Mouse (Mus musculus): Measurements from ENCODE around the gene Dlg4. TPM values are rescaled to one million over a fixed set of nuclear protein-coding genes. Genes with fewer than 3 reads are reported as not detected.
A peak's percentile ranks its signal among the peaks of the same experiment; 100 is the strongest.

Gene Dlg4
- polyA plus RNA-seq, 1 experiment from 2014 or later = 29.8 TPM

DNA sequence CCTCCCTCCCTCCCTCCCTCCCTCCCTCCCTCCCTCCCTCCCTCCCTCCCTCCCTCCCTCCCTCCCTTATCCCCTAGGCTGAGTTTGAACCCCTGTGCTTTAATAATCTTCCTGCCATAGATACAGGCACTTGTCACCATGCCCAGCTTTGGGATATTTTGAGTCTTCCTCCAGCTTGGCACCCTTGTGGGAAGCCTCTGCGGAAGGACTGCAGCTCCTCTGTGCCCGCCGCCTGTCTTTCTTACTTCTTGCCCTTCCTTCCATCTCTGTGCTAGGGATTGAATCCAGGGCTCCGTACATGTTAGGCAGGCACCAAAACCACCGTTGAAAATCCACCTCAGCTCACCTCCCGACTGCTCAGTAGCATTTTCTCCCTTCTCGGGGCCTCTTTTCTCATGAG lies 23.4 kb downstream of the Dlg4 start:
- no peaks in the 10 kb centered on the region for H3K27me3 ChIP-seq
- no peak overlapping the region for H3K27ac ChIP-seq (replicated peaks)
- WGBS = 90% methylated on average over 7 of the region's 7 CpGs
- H3K9me3 ChIP-seq = no peaks in the 10 kb centered on the region
- H3K4me2 ChIP-seq (replicated peaks) = no peak overlapping the region
- H3K9ac ChIP-seq (replicated peaks) = no peak overlapping the region
- H3K4me1 ChIP-seq = no peaks in the 10 kb centered on the region
- ATAC-seq (replicated peaks) = no peak
- H3K4me3 ChIP-seq = no peak overlapping the region
- H3K36me3 ChIP-seq = peaks cover 56% of the 10 kb centered on the region

DNA sequence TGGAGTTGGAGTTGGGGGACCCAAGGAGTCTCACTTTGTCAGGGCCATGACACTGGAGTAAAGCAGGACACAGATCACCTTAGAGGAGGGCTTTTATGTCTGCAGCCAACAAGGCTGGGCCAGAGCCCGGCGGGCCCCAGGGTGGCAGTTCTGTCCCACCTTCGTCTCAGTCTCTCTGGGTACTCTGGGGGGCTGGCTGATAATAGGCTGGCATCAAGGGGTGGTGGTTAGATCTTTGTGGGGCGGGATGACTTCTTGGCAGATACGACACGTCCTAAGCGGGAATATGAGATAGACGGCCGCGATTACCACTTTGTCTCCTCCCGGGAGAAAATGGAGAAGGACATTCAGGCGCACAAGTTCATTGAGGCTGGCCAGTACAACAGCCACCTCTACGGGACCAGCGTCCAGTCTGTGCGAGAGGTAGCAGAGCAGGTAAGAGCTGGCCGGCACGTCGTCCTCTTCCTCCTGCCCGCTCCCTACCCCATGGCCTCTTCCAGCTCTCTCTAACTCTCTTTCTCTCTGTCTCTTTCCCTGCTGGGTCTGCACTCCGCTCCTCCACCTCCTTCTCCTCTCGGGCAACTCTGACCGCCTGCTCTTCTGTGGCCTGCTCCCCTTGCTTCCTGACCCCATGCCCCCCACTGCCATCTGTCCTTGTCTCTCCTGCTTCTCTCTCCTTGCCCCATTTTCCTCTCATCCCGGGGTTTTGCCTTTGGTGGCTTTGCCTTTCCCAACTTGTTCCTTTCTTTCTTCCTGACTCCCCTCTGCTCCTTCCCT lies 25.8 kb downstream of the Dlg4 start:
- no peaks in the 10 kb centered on the region for H3K9me3 ChIP-seq
- WGBS = 91% methylated on average over 23 of the region's 23 CpGs
- no peak for ATAC-seq (replicated peaks)
- no peaks in the 10 kb centered on the region for H3K27me3 ChIP-seq
- no peak overlapping the region for H3K4me2 ChIP-seq (replicated peaks)
- no peak overlapping the region for H3K27ac ChIP-seq (replicated peaks)
- no peaks in the 10 kb centered on the region for H3K4me1 ChIP-seq
- no peak overlapping the region for H3K4me3 ChIP-seq
- peaks cover 60% of the 10 kb centered on the region for H3K36me3 ChIP-seq
- H3K9ac ChIP-seq (replicated peaks) = no peak overlapping the region

DNA sequence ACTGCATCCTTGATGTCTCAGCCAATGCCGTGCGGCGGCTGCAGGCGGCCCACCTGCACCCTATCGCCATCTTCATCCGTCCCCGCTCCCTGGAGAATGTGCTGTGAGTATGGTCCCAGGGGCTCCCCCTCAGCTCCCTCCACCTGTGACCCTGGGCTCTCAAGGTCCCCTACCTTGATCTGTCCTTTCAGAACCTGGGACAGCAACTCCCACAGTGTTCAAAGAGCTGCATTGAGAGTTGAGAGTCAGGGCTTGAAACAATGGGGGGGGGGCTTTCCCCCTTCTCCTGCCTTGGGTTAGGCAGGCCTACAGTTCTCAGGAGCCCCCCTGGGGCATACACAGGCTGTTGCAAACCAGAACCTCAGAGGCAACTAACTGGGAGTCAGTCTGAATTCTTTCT lies 26.9 kb downstream of the Dlg4 start:
- Histone ChIP-seq H3K4me1 (no peaks in the 10 kb centered on the region), H3K9ac (replicated peaks) (no peak overlapping the region), H3K4me2 (replicated peaks) (no peak overlapping the region), H3K36me3 (peaks cover 53% of the 10 kb centered on the region), H3K4me3 (no peak overlapping the region), H3K9me3 (no peaks in the 10 kb centered on the region), H3K27ac (replicated peaks) (0 out of 2 replicates have a peak overlapping the region, but pooled peaks have one; percentile 19), H3K27me3 (no peaks in the 10 kb centered on the region)
- no peak for ATAC-seq (replicated peaks)
- 83% methylated on average over 7 of the region's 7 CpGs for WGBS

DNA sequence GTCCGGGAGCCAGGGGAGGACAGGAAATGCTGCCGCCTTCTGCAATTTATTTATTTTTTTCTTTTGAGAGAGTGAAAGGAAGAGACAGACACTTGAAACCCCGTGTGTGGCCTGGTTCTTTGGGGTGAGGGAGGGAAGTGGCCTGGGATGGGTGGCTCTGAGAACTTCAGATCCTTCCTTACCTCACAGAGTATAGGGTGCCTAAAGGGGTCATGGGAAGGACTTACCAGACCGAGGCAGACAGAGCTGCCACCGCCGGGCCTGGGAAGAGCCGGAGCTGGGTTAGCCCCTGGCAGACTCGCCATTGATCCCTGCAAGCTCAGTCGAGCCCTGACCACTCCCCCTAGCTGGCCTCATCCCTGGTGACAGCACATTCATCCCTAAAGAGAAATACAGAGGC lies 28.7 kb downstream of the Dlg4 start:
- no peaks in the 10 kb centered on the region for H3K4me1 ChIP-seq
- H3K27ac ChIP-seq (replicated peaks) = no peak overlapping the region
- H3K4me2 ChIP-seq (replicated peaks) = no peak overlapping the region
- H3K36me3 ChIP-seq = peaks cover 39% of the 10 kb centered on the region
- no peak overlapping the region for H3K9ac ChIP-seq (replicated peaks)
- WGBS = 37% methylated on average over 9 of the region's 9 CpGs
- no peaks in the 10 kb centered on the region for H3K27me3 ChIP-seq
- ATAC-seq (replicated peaks) = no peak
- H3K4me3 ChIP-seq = no peak overlapping the region
- no peaks in the 10 kb centered on the region for H3K9me3 ChIP-seq

DNA sequence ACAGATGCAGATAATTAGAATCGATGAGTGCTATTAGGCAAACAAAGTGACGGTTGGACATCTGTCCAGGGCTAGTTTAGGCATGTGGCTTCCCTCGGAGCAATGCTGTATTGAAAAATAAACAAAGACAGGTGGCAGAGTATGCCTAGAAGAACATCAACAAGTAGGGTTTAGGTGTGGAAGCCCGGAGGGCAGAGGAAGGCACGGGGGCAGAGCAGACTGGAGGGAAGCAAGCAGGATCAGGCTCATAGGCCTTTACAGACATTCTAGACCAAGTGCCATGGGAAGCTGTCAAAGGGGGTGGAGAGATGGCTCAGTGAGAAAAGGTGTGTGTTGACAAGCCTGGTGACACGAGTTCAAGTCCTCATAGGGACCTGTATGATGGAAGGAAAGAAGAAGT lies 32.6 kb downstream of the Dlg4 start:
- Histone ChIP-seq H3K36me3 (peaks cover 10% of the 10 kb centered on the region), H3K9me3 (no peaks in the 10 kb centered on the region), H3K4me3 (no peak overlapping the region), H3K27ac (replicated peaks) (no peak overlapping the region), H3K9ac (replicated peaks) (no peak overlapping the region), H3K4me2 (replicated peaks) (no peak overlapping the region), H3K27me3 (no peaks in the 10 kb centered on the region), H3K4me1 (no peaks in the 10 kb centered on the region)
- 58% methylated on average over 6 of the region's 6 CpGs for WGBS
- ATAC-seq (replicated peaks) = no peak

DNA sequence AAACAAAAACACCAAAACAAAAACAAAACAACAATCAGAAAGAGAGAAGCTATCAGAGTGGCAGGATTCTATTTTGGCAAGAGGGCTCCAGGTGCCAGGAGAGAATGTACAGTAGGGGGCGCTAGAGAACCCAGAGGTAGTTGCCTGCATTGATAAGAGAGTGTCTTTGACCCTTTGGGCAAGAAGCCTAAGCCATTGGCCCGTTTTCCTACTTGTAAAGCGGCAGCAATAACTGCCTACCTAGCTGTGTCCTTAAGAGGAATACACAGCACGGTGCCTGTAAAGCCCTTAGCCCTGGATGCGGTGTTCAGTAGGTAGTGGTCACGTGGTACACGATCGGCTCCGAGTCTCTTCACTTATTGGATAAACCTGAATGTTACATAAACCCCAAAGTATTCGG lies 33.1 kb downstream of the Dlg4 start:
- Histone ChIP-seq H3K27ac (replicated peaks) (no peak overlapping the region), H3K9me3 (no peaks in the 10 kb centered on the region), H3K4me3 (no peak overlapping the region), H3K4me1 (no peaks in the 10 kb centered on the region), H3K36me3 (peaks cover 6% of the 10 kb centered on the region), H3K27me3 (no peaks in the 10 kb centered on the region), H3K9ac (replicated peaks) (no peak overlapping the region), H3K4me2 (replicated peaks) (no peak overlapping the region)
- WGBS = 57% methylated on average over 10 of the region's 10 CpGs
- ATAC-seq (replicated peaks) = no peak

DNA sequence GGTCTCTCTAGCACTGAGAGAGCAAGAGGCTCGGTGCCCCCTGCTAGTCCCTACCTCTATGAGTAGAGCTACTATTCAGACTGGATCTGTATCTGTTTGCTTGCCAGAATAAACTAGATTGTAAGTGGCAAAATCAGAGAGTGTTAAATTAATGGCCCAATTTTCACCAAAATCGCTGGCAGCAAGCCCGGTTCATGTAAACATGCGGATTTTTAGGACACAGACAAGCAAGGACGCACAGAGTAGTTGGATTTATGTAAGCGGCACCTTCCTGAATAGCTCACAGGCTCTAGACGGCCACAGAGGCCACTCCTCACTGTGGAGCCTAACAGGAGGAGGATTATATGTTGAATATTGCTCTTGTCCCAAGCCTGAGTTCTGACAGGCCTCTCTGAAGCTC lies 36.4 kb downstream of the Dlg4 start:
- no peak for ATAC-seq (replicated peaks)
- H3K4me1 ChIP-seq = 0 out of 2 replicates have a peak, but pooled peaks cover 2% of the 10 kb centered on the region
- 51% methylated on average over 7 of the region's 7 CpGs for WGBS
- no peak overlapping the region for H3K9ac ChIP-seq (replicated peaks)
- H3K9me3 ChIP-seq = no peaks in the 10 kb centered on the region
- H3K4me2 ChIP-seq (replicated peaks) = no peak overlapping the region
- H3K27ac ChIP-seq (replicated peaks) = no peak overlapping the region
- H3K27me3 ChIP-seq = no peaks in the 10 kb centered on the region
- no peak overlapping the region for H3K4me3 ChIP-seq
- no peaks in the 10 kb centered on the region for H3K36me3 ChIP-seq

DNA sequence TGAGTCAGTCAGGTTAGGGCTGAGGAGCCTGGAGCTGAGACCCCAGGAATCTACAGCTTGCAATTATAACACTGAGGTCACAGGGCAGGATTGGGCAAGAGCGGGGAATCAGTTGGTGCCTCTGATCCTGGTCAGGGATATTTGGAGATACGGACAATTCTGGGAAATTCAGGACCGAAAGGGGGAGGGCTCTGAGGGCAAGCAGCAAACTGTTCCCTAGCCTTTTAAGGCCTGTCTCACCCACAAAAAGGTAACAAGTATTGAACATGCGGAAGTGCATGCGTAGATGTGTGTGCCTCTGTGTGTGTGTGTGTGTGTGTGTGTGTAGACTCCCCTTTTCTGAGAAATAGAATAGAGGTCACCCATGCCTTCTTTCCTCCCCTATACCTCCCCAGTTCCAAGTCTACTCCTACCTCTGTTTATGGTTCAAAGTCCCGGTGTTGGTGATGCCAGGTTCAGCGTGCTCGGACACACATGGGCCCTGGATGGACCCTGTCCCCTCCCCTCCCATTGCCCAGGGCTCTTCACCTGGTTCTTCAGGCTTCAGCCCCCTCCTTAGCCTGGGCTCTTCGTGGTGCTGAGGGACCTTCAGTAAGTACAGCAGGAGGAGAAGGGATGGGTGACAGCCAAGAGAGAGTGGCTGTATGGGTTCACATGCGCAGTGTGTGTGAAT lies 37.3 kb downstream of the Dlg4 start, which contains the start of gene Asgr1:
TSS of gene Asgr1 (plus strand) at position 188 of the 673 bp plus-strand sequence.
- Histone ChIP-seq H3K27ac (replicated peaks) (no peak within 1 kb of the TSS), H3K4me1 (0 out of 2 replicates have a peak, but pooled peaks cover 2% of the 10 kb centered on the region), H3K9ac (replicated peaks) (no peak within 1 kb of the TSS), H3K36me3 (no peaks in the 10 kb centered on the region), H3K4me2 (replicated peaks) (no peak within 1 kb of the TSS), H3K9me3 (no peaks in the 10 kb centered on the region), H3K27me3 (no peaks in the 10 kb centered on the region), H3K4me3 (no peak within 1 kb of the TSS)
- ATAC-seq (replicated peaks) = no peak
- WGBS = 86% methylated on average over 10 of the region's 10 CpGs

DNA sequence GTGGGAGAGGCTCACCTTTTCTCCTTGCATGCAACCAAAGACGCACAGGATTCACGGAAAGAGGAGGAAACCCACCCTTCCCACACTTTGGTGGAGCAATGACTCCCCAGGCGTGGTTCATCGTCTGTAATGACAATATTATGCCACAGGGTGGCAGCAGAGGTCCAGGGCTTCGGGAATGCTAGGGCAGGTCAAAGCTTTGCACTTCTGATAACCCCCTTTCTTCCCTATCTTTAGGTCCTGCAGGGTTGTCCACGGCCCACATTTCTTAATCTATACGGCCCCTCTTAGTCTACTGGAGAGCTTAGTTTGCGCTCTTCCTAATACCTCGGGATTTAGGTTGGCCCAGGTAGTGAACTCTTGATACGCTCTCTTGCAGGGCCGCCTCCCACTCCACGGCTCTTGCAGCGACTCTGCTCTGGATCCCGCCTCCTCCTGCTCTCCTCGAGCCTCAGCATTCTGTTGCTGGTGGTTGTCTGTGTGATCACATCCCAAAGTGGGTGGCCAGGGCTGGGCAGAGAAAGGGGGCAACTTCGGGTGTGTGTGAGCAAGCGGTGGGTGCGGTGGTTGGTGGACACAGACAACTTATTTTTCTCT lies 39.0 kb downstream of the Dlg4 start:
- Histone ChIP-seq H3K4me2 (replicated peaks) (0 out of 2 replicates have a peak overlapping the region, but pooled peaks have one; percentile 17), H3K9ac (replicated peaks) (no peak overlapping the region), H3K27me3 (no peaks in the 10 kb centered on the region), H3K36me3 (no peaks in the 10 kb centered on the region), H3K4me1 (0 out of 2 replicates have a peak, but pooled peaks cover 2% of the 10 kb centered on the region), H3K9me3 (no peaks in the 10 kb centered on the region), H3K27ac (replicated peaks) (no peak overlapping the region), H3K4me3 (no peak overlapping the region)
- peak; percentile 19; the same call in 1 of the 2 replicates for ATAC-seq (replicated peaks)
- WGBS = 25% methylated on average over 18 of the region's 18 CpGs

DNA sequence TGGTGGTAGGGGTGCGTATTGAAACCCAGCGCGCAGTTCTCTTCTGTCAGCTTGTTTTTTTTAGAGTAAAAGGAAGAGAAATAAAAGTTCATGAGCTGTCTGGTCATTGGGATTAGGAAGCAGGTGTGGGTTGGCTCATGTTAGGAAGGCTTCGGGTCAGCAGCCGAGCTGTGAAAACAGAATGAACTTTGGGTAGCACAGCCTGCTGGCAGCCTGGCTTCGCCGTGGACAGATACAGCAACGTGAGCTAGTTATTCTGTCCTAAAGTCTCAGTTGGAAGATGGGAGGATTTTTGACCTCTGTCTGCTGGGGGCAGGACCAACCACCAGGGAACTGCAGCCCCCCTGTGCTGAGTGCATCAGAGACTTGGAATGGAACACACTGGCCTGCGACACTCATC lies 41.1 kb downstream of the Dlg4 start:
- WGBS = 77% methylated on average over 9 of the region's 9 CpGs
- ATAC-seq (replicated peaks) = no peak
- no peaks in the 10 kb centered on the region for H3K36me3 ChIP-seq

DNA sequence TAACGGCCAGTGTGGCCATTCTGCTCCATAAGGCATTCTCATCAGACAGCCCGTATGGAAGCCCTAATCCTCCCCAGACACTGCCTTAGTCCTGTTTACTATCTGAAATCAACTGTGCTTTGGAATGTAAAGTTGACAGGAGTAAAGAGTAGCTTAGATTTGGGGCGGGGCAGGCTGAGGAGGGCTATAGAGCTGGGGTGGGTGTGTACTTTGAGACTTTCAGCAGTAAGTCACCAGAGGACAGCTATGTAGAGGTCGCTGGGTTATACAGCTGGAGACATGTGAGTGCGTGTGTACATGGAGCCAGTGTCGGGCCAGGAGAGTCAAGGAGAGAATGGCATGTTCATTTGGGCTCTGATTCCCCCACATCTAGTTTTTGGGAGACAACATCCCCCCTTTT lies 43.2 kb downstream of the Dlg4 start:
- Histone ChIP-seq H3K9ac (replicated peaks) (no peak overlapping the region), H3K4me3 (no peak overlapping the region), H3K36me3 (no peaks in the 10 kb centered on the region), H3K9me3 (no peaks in the 10 kb centered on the region), H3K4me1 (0 out of 2 replicates have a peak, but pooled peaks cover 2% of the 10 kb centered on the region), H3K4me2 (replicated peaks) (no peak overlapping the region), H3K27me3 (no peaks in the 10 kb centered on the region), H3K27ac (replicated peaks) (no peak overlapping the region)
- no peak for ATAC-seq (replicated peaks)
- WGBS = 73% methylated on average over 6 of the region's 6 CpGs

More for the DNA sequence above, 41.1 kb downstream of the Dlg4 start:
- Histone ChIP-seq H3K27me3 (no peaks in the 10 kb centered on the region), H3K9me3 (no peaks in the 10 kb centered on the region), H3K4me3 (no peak overlapping the region), H3K9ac (replicated peaks) (no peak overlapping the region), H3K27ac (replicated peaks) (no peak overlapping the region), H3K4me2 (replicated peaks) (no peak overlapping the region), H3K4me1 (0 out of 2 replicates have a peak, but pooled peaks cover 2% of the 10 kb centered on the region)

DNA sequence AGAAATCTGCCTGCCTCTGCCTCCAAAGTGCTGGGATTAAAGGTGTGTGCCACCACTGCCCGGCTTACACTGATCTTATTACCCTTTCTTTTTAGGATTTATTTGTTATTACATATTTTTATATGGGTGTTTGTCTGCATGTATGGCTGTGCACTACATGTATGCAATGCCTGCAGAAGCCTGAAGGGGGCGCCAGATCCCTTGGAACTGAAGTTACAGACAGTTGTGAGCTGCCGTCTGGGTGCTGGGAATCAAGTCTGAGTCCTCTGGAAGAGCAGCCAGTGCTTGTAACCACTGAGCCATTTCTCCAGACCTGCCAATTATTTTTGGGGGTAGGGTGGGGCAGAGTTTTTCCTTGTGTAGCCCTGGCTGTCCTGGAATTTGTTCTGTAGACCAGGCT lies 46.3 kb downstream of the Dlg4 start:
- Histone ChIP-seq H3K9ac (replicated peaks) (no peak overlapping the region), H3K27ac (replicated peaks) (no peak overlapping the region), H3K27me3 (no peaks in the 10 kb centered on the region), H3K4me1 (no peaks in the 10 kb centered on the region), H3K4me3 (no peak overlapping the region), H3K36me3 (no peaks in the 10 kb centered on the region), H3K4me2 (replicated peaks) (no peak overlapping the region), H3K9me3 (no peaks in the 10 kb centered on the region)
- ATAC-seq (replicated peaks) = no peak
- 71% methylated on average over 3 of the region's 3 CpGs for WGBS

Measured in forebrain, embryonic 15.5 days (tissue).